Mouse (Mus musculus) fibroblast of lung, adult 2 months (primary cell): ENCODE measurements around the gene Slc51a.
"Not testable (repeated sequence)": the region's sequence is repeated elsewhere in the genome, so short reads cannot be mapped to it uniquely, and the experiment has no call there.

Experiments used
- DNase-seq: peaks from one replicate; pipeline ENCODE4 v3.0.0-alpha.2; 2011; ENCODE audit warnings: low read depth

The Slc51a gene

GRCm38 (mm10) chr16:32468488-32468887 is 19.2 kb downstream of the Slc51a start:
- DNase-seq, result no peak

DNA sequence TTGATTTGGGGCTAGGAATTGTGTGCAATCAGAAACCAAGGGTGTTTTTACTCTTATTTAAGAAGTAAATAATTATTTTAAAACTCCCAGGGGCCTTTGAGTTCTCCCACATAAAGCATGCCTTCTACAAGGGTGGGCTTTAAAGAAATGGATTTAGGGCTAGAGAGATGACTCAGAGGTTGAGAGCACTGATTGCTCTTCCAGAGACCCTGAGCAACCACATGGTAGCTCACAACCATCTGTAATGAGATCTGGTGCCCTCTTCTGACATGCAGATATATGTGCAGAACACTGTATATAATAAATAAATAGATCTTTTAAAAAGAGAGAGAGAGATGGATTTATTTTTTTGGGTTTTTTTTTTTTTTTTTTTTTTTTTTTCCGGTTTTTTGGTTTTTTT is 22.8 kb downstream of the Slc51a start:
- DNase-seq, result no peak

- no peak for DNase-seq
Observed at GRCm38 (mm10) chr16:32463426-32463825, 24.3 kb downstream of the Slc51a start.

DNA sequence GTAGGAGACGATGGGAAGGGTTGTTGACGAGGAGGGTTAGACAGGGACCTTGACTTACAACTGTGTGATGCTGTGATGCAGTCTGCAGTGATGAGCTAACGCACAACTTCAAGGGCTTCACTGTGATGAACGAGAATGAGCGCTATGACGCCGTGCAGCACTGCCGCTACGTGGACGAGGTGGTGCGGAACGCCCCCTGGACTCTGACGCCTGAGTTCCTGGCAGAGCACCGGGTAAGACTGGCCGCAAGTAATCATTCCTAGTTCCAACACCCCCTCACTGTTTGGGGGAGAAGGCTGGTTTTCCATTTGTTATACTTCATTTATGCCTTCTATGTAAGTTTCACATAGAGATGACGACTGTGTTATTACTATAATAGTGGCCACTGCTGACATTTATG is 24.7 kb downstream of the Slc51a start:
- no peak for DNase-seq

DNA sequence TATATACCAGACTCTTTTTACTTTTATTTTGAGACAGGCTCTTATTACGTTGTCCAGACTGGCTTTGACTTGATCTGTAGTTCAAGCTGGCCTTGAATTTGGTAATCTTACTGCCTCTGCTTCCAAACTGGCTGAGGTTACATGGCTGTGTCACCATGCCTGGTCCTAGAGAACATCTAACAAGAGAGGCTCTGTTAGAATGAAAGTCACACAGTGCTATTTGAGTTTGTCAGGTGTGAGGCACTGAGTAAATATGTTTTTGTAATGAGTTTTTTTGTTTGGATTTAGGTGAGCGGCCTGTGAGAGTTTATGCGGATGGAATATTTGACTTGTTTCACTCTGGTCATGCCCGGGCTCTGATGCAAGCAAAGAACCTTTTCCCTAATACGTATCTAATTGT is 26.0 kb downstream of the Slc51a start:
- no peak for DNase-seq

DNA sequence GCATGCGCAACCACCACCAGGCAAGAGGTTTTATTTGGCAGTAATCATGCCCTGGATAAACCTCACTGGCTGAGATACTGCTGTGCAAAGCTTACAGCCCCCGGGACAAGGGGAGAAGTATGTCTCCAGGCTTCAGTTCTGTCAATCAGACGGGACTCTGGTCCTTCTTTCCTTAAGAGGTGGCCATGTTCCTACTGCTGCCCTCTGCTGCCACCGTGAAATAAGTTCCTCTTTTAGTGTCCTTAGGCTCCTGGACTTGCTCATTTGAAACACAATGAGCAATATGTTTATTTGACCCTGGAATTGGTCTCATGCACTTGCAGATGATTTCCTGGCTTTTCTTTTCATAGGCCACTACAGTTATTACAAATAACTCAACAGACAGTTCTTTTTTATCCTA is 27.2 kb downstream of the Slc51a start:
- DNase-seq, result no peak

DNA sequence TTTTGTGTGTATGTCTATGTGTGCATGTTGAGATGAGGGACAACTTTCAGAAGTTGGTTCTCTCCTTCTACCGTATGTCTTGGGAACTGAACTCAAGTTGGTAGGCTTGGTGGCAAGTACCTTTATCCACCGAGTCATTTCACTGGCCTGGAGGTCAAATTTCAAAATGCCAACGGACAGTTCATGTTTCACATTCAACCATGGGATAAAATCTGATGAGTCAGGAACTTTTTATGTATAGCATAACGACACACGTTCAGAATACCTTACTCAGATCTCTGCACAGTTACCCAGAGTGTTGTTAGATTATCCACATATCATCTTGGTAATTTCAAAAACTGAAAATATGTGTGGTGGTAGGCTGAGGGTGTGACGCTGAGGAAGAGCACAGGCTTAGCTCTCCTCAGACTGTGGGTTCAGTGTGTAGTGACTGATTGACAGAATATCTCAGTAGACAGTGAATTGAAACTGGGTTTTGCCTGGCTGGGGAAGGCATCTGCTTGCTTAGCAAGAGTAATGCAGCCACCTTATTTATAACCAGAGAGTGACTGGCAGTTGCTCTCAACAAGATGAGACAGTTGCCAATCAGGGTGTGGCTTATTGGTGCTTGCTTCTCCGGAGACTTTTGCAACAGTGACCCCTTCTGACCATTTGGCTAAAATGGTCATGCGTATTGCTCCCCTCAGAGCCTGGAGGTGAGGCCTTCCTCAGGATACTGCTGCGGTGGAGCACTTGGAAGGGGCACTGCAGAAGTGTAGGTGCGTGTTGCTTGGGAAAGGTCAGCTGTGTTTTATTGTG is 29.9 kb downstream of the Slc51a start:
- DNase-seq, result peak; percentile 35

GRCm38 (mm10) chr16:32456761-32457160 is 30.9 kb downstream of the Slc51a start:
- no peak for DNase-seq

DNA sequence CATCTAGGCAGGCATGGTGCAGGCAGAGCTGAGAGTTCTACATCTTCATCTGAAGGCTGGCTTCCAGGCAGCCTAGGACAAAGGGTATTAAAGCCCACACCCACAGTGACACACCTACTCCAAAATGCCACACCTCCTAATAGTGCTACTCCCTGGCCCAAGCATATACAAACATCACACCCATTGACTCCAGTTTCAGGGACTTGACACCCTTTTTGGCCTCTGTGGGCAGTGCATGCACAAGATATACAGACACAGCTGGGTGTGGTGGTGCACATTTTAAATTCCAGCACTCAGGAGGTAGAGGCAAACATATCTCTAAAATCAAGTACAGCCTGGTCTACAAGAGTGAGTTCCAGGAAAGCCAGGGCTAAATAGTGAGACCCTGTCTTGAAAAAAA is 31.6 kb downstream of the Slc51a start:
- DNase-seq, result no peak

DNA sequence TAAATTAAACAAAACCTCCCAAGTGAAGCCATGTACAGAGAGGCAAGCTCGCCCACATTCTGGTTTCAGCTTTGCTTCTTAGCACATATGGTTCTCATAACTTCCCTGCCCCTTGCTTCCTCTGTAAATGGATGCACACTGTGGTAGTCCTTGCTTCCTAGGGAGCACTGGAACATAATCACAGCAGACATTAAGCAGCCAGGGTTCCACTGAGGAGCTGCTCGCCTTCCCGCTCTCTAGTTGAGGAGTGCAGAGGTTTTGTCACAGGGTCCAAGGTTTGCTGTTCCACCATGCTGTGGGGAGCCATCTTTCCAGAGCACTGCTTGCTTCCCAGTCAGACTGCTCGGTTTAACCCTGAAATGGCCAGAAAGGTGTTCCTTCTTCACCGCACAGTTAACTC is 33.0 kb downstream of the Slc51a start:
- DNase-seq, result no peak

GRCm38 (mm10) chr16:32453102-32453501 is 34.6 kb downstream of the Slc51a start:
- DNase-seq, result no peak

DNA sequence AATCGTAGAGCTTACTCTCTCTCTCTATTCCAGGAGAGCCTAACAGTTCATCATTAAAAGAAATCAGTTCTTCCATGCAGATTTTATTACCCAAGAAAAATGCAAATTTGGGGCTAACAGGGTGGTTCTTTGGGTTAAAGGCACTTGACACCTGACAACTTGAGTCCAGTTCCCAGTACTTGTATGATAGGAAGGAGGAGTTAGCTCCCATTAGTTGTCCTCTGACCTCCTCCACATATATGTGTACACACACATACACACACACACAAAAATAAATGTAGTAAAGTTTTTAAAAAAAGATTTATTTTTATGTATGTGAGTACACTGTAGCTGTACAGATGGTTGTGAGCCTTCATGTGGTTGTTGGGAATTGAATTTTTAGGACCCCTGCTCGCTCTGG is 37.5 kb downstream of the Slc51a start:
- DNase-seq, result no peak

GRCm38 (mm10) chr16:32449665-32450064 is 38.0 kb downstream of the Slc51a start:
- no peak for DNase-seq

DNA sequence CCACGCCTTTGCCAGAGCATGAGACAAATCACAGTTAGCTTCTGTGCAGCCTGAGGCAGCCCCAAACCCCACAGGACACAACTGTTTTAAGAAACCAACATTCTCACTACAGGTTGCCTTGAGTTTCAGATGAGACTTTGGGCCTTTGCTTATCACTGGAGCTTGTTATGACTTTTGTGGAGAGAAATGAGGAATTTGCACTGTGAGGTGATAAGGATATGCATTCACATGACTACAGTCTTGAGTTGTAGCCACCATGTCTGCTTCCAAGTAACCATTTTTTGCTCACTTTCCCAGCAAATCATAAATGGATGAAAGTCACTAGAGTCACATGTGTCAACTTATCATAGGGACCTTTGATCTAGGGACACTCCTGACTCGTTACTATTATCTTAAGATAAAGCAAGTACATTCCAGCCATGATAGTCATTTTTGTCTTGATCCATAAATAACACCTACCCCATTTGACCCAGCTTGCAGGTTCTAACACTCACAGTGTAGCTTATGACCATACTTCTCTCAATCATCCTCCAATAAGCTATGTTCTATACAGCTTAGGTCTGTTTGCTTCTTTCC is 41.0 kb downstream of the Slc51a start:
- DNase-seq, result no peak

GRCm38 (mm10) chr16:32445558-32445957 is 42.1 kb downstream of the Slc51a start:
- no peak for DNase-seq

GRCm38 (mm10) chr16:32444615-32445014 is 43.1 kb downstream of the Slc51a start:
- DNase-seq, result not testable (repeated sequence)

GRCm38 (mm10) chr16:32441432-32441831 is 46.2 kb downstream of the Slc51a start:
- no peak for DNase-seq

DNA sequence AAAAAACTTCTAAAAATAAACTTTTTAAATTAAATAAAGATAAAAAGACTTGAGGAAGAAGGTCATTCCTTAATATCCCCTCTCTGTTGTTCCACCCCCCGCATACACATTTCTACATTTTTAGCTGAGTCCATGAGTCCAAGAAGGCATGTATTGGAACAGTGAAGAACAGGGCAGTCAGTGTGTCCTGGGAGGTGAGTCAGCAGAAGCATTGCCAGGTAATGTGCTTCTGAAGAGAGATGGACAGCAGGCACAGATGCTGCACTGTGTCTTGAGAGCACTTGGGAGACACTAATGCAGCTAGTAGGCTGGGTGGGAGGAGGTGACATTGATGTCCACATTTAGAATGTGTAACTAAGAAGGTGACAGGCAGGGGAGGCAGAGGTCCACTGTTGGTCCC is 50.4 kb downstream of the Slc51a start:
- no peak for DNase-seq

GRCm38 (mm10) chr16:32436657-32437056 is 51.0 kb downstream of the Slc51a start:
- no peak for DNase-seq

GRCm38 (mm10) chr16:32434691-32435090 is 53.0 kb downstream of the Slc51a start:
- no peak for DNase-seq

DNA sequence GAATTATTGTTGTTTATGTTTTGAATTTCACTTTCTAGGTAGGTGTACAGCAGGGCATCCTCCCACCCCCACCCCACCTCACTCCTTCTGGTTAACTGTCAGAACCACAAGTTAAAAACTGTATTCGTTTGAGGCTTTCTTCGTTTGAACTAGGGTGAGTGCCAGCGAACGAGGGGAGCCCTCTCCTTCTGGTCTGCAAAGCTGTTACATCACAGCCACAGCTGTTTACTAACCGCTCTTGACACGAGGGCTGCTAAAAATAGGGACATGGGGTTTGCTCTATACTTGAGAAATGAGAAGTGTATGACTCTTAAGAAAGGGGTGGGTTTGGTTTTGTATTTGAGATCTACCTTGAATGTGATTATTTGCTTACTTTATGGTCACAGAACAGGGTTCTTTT is 53.6 kb downstream of the Slc51a start:
- no peak for DNase-seq

GRCm38 (mm10) chr16:32433138-32433537 is 54.5 kb downstream of the Slc51a start:
- DNase-seq, result no peak

DNA sequence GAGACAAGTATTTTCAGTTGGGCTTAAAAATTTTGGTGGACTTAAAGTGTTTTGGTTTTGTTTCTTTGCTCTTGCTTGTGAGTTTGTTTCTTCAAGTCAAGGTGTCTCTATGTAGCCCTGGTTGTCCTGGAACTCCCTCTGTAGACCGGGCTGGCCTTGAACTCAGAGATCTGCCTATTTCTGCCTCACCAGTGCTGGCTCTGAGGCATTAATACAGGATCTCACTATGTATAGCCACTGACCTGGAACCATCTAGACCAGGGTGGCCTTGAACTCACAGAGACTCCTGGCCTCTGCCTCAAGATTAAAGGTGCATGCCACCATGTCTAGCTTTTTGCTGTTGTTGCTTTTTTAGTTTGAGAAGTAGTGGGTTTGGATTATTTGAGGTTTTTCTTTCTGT is 55.8 kb downstream of the Slc51a start:
- DNase-seq, result no peak

- no peak for DNase-seq
Observed at GRCm38 (mm10) chr16:32431047-32431591, 56.6 kb downstream of the Slc51a start.
